In genomic region chr2:126932897-126933641, GRCm38 (mm10) we compare ENCODE assay signal across 8 mouse cellular contexts. TPM values are rescaled to one million over a fixed set of nuclear protein-coding genes. Genes with fewer than 3 reads are reported as not detected.
DNase-seq lines count a peak whose midpoint lies in the region; ATAC-seq lines count a peak whose summit lies in the region.

Gene Sppl2a (minus strand): TSS chr2:126933235.

- DNase-seq in B cell, adult 2 months = peak; percentile 89 to 90
- peak; percentile 98 for DNase-seq in brain, adult 2 months (ENCODE audit: low read depth, low spot score)
- DNase-seq in heart, embryonic 10.5 days (ENCODE audit: low spot score) = peak; percentile 94
- peak; percentile 90 for DNase-seq in liver
- DNase-seq in spleen, postnatal 4 days (ENCODE audit: low spot score in 2 of 2) = peak; percentile 84 to 93

- WGBS in heart, embryonic 10.5 days = under 1% methylated on average over 35 of the region's 35 CpGs
- WGBS in kidney, embryonic 15.5 days = 0% methylated on average over 35 of the region's 35 CpGs

- H3K36me3 ChIP-seq in heart, embryonic 10.5 days = no peaks in the 10 kb centered on the region
- H3K36me3 ChIP-seq in kidney, embryonic 15.5 days = no peaks in the 10 kb centered on the region

- no peaks in the 10 kb centered on the region for H3K27me3 ChIP-seq in heart, embryonic 10.5 days (ENCODE audit: insufficient read depth, poor library complexity, severe bottlenecking)
- no peaks in the 10 kb centered on the region for H3K27me3 ChIP-seq in kidney, embryonic 15.5 days

- H3K4me3 ChIP-seq in heart, embryonic 10.5 days = peak within 1 kb of the TSS; percentile 79
- H3K4me3 ChIP-seq in kidney, embryonic 15.5 days (replicated peaks) = peak within 1 kb of the TSS; percentile 68

- 0 out of 2 replicates have a peak, but pooled peaks cover 3% of the 10 kb centered on the region for H3K4me1 ChIP-seq in heart, embryonic 10.5 days
- peaks cover 4% of the 10 kb centered on the region for H3K4me1 ChIP-seq in kidney, embryonic 15.5 days

- peak within 1 kb of the TSS; percentile 76 for H3K9ac ChIP-seq in kidney, embryonic 15.5 days

- peak within 1 kb of the TSS; percentile 96 for H3K27ac ChIP-seq in heart, embryonic 10.5 days
- H3K27ac ChIP-seq in kidney, embryonic 15.5 days = peak within 1 kb of the TSS; percentile 99

- peak; percentile 97 for ATAC-seq in erythroblast, adult 5-6 weeks (replicated peaks; ENCODE audit: low FRiP score, poor library complexity, severe bottlenecking)
- peak; percentile 100 for ATAC-seq in kidney, embryonic 15.5 days (replicated peaks; ENCODE audit: low FRiP score)
- peak; percentile 95 for ATAC-seq in monocyte, adult 5-6 weeks (replicated peaks; ENCODE audit: insufficient number of reproducible peaks, low FRiP score, low TSS enrichment, poor library complexity, severe bottlenecking)

- H3K9me3 ChIP-seq in heart, embryonic 10.5 days = no peaks in the 10 kb centered on the region
- H3K9me3 ChIP-seq in kidney, embryonic 15.5 days (replicated peaks) = no peaks in the 10 kb centered on the region

- peak within 1 kb of the TSS; percentile 70 for H3K4me2 ChIP-seq in kidney, embryonic 15.5 days

RNA-seq across cellular contexts. Expression of gene Sppl2a, which starts in this region (rescaled TPM):
- 18.8 and 19.6 TPM in 2 replicates for total RNA-seq in erythroblast, adult 5-6 weeks (2015; ENCODE audit: low replicate concordance)
- total RNA-seq in erythroblast, adult 5-6 weeks (2017; ENCODE audit: low replicate concordance) = 18.1 and 23.4 TPM in 2 replicates
- polyA plus RNA-seq in heart, embryonic 10.5 days (2016; fragmentation: Nextera tagmentation; extraction: Ambion mirVana) = 28.6 and 33.6 TPM in 2 replicates
- polyA plus RNA-seq in kidney, embryonic 15.5 days (2015; fragmentation: Nextera tagmentation; extraction: Ambion mirVana) = 37.0 and 40.6 TPM in 2 replicates
- total RNA-seq in monocyte, adult 5-6 weeks (2017) = 121 to 154 TPM (median 127 TPM) in 3 replicates

Comparison
In these comparisons a context has a peak if more than half of its experiments do, and no peak if none do; other contexts are left out.
1. Peak in every context shown above with its lines: DNase-seq, ATAC-seq, H3K4me3 ChIP-seq and H3K27ac ChIP-seq.